ENCODE assay signal across 23 mouse cellular contexts in genomic region chr8:117684504-117684903, GRCm38 (mm10). TPM values are rescaled to one million over a fixed set of nuclear protein-coding genes. Genes with fewer than 3 reads are reported as not detected.
DNase-seq lines count a peak whose midpoint lies in the region; ATAC-seq and TF ChIP-seq lines count a peak whose summit lies in the region.
"Had no signal": no experiment of that assay in that cellular context is flagged by ENCODE, and none has a peak within 500 bp of the region (broad histone marks: within the 10 kb centered on the region; RNA-seq: fewer than 3 reads in every experiment).

No protein-coding gene starts in this region.

- no peaks in the 10 kb centered on the region for H3K36me3 ChIP-seq in hindbrain, postnatal 0 days (ENCODE audit: insufficient read depth, low read length)
- H3K36me3 ChIP-seq in hindbrain, embryonic 12.5 days: no peaks in the 10 kb centered on the region
- no peaks in the 10 kb centered on the region for H3K36me3 ChIP-seq in limb, embryonic 13.5 days
- H3K36me3 ChIP-seq in stomach, postnatal 0 days (ENCODE audit: control insufficient read depth, insufficient read depth, low read length): no peaks in the 10 kb centered on the region
- H3K36me3 ChIP-seq: forebrain, embryonic 12.5 days; heart, embryonic 10.5 days; hindbrain, embryonic 15.5 days; liver, embryonic 12.5 days had no signal

- H3K27me3 ChIP-seq in hindbrain, postnatal 0 days (ENCODE audit: insufficient read depth, low read length): no peaks in the 10 kb centered on the region
- H3K27me3 ChIP-seq in hindbrain, embryonic 12.5 days: no peaks in the 10 kb centered on the region
- no peaks in the 10 kb centered on the region; the same call in 1 of the 2 replicates for H3K27me3 ChIP-seq in limb, embryonic 13.5 days
- no peaks in the 10 kb centered on the region for H3K27me3 ChIP-seq in stomach, postnatal 0 days (ENCODE audit: control insufficient read depth, insufficient read depth, low read length)
- H3K27me3 ChIP-seq: hindbrain, embryonic 15.5 days; liver, embryonic 12.5 days had no signal

- H3K4me3 ChIP-seq in hindbrain, postnatal 0 days (ENCODE audit: low read length): no peak overlapping the region
- no peak overlapping the region for H3K4me3 ChIP-seq in hindbrain, embryonic 12.5 days
- H3K4me3 ChIP-seq in limb, embryonic 13.5 days: no peak overlapping the region
- no peak overlapping the region for H3K4me3 ChIP-seq in stomach, postnatal 0 days (ENCODE audit: low read depth, low read length)
- H3K4me3 ChIP-seq: forebrain, embryonic 12.5 days; heart, embryonic 10.5 days; hindbrain, embryonic 15.5 days; liver, embryonic 12.5 days had no signal

- no peak for TF ChIP-seq EP300 in stomach, postnatal 0 days (optimal IDR thresholded peaks at IDR 0.05)

- no peaks in the 10 kb centered on the region for H3K4me1 ChIP-seq in hindbrain, postnatal 0 days (ENCODE audit: insufficient read depth, low read length)
- no peaks in the 10 kb centered on the region for H3K4me1 ChIP-seq in hindbrain, embryonic 12.5 days
- H3K4me1 ChIP-seq in limb, embryonic 13.5 days: peaks cover 21% of the 10 kb centered on the region
- H3K4me1 ChIP-seq in stomach, postnatal 0 days (replicated peaks; ENCODE audit: control insufficient read depth, insufficient read depth): no peaks in the 10 kb centered on the region
- H3K4me1 ChIP-seq: forebrain, embryonic 12.5 days; heart, embryonic 10.5 days; hindbrain, embryonic 15.5 days; liver, embryonic 12.5 days had no signal

- WGBS in hindbrain, postnatal 0 days: 69% methylated on average over 11 of the region's 11 CpGs
- 71% methylated on average over 11 of the region's 11 CpGs for WGBS in hindbrain, embryonic 12.5 days
- WGBS in limb, embryonic 13.5 days: 9% methylated on average over 11 of the region's 11 CpGs
- WGBS in stomach, postnatal 0 days: 20% methylated on average over 11 of the region's 11 CpGs

- no peak overlapping the region for H3K27ac ChIP-seq in hindbrain, postnatal 0 days
- H3K27ac ChIP-seq in hindbrain, embryonic 12.5 days: no peak overlapping the region
- no peak overlapping the region for H3K27ac ChIP-seq in limb, embryonic 13.5 days
- peak overlapping the region; percentile 56; the same call in 1 of the 2 replicates for H3K27ac ChIP-seq in stomach, postnatal 0 days (replicated peaks)
- H3K27ac ChIP-seq: forebrain, embryonic 12.5 days; heart, embryonic 10.5 days; hindbrain, embryonic 15.5 days; kidney, postnatal 0 days; liver, embryonic 12.5 days; macrophage had no signal

- no peak overlapping the region for H3K9ac ChIP-seq in hindbrain, postnatal 0 days (replicated peaks; ENCODE audit: low read length)
- H3K9ac ChIP-seq in hindbrain, embryonic 12.5 days: no peak overlapping the region
- H3K9ac ChIP-seq in limb, embryonic 13.5 days: no peak overlapping the region
- no peak overlapping the region for H3K9ac ChIP-seq in stomach, postnatal 0 days (ENCODE audit: low read length)
- H3K9ac ChIP-seq: forebrain, embryonic 12.5 days; hindbrain, embryonic 15.5 days; liver, embryonic 12.5 days; lung, embryonic 14.5 days had no signal

- no peak for ATAC-seq in hindbrain, postnatal 0 days
- no peak for ATAC-seq in hindbrain, embryonic 12.5 days (ENCODE audit: low FRiP score)
- peak; percentile 80 for ATAC-seq in limb, embryonic 13.5 days (ENCODE audit: low FRiP score, low read depth)
- no peak for ATAC-seq in stomach, postnatal 0 days (ENCODE audit: low FRiP score, low TSS enrichment)
- ATAC-seq: liver, embryonic 12.5 days had no signal

- DNase-seq in hindbrain, postnatal 0 days (ENCODE audit: low spot score): peak; percentile 26
- peak; percentile 53 for DNase-seq in hindlimb bud, embryonic 11.5 days (ENCODE audit: extremely low spot score, low read depth, low spot score)
- no peak for DNase-seq in stomach, postnatal 0 days (ENCODE audit: low spot score)
- DNase-seq in ovary, postnatal 10 days (ENCODE audit: low spot score): no peak
- DNase-seq in adrenal gland, adult 2 months: no peak
- DNase-seq: adrenal gland, postnatal 10 days; cerebellum, adult 18-20 months; gastrocnemius, postnatal 36 days; heart, postnatal 10 days; layer of hippocampus, adult 9-11 months; lung, embryonic 14.5 days; midbrain, embryonic 14.5 days; retina, postnatal 1 day; thymus, postnatal 25 days had no signal

- H3K4me2 ChIP-seq in hindbrain, postnatal 0 days (ENCODE audit: low read depth, low read length): no peak overlapping the region
- H3K4me2 ChIP-seq in hindbrain, embryonic 12.5 days (replicated peaks): no peak overlapping the region
- H3K4me2 ChIP-seq in limb, embryonic 13.5 days (replicated peaks): peak overlapping the region; percentile 42
- H3K4me2 ChIP-seq in stomach, postnatal 0 days (replicated peaks; ENCODE audit: low read depth): no peak overlapping the region
- H3K4me2 ChIP-seq: forebrain, embryonic 12.5 days; hindbrain, embryonic 15.5 days; liver, embryonic 12.5 days; lung, embryonic 14.5 days had no signal

- no peaks in the 10 kb centered on the region for H3K9me3 ChIP-seq in hindbrain, postnatal 0 days (ENCODE audit: low read length)
- no peaks in the 10 kb centered on the region for H3K9me3 ChIP-seq in hindbrain, embryonic 12.5 days (replicated peaks)
- no peaks in the 10 kb centered on the region for H3K9me3 ChIP-seq in limb, embryonic 13.5 days
- no peaks in the 10 kb centered on the region for H3K9me3 ChIP-seq in stomach, postnatal 0 days (ENCODE audit: control insufficient read depth, low read length)
- H3K9me3 ChIP-seq: forebrain, embryonic 12.5 days; heart, embryonic 10.5 days; hindbrain, embryonic 15.5 days; liver, embryonic 12.5 days had no signal

- no peak for TF ChIP-seq CTCF in hindbrain, postnatal 0 days (IDR thresholded peaks at IDR 0.05; ENCODE audit: low read depth)
- TF ChIP-seq CTCF in stomach, postnatal 0 days (IDR thresholded peaks at IDR 0.05; ENCODE audit: low read depth): 0 out of 2 replicates have a peak, but pooled peaks have one; percentile 4

RNA-seq across cellular contexts. Expression of gene Sdr42e1, which starts 11.0 kb away (rescaled TPM):
- 5.1 and 9.4 TPM in 2 replicates for total RNA-seq in hindbrain, postnatal 0 days (2014; rRNA removed)
- 2.6 and 2.8 TPM in 2 replicates for polyA plus RNA-seq in hindbrain, postnatal 0 days (2015; fragmentation: Nextera tagmentation; extraction: Ambion mirVana)
- 0.93 and 1.2 TPM in 2 replicates for polyA plus RNA-seq in hindbrain, embryonic 12.5 days (2016; fragmentation: Nextera tagmentation; extraction: Ambion mirVana)
- polyA plus RNA-seq in limb, embryonic 13.5 days (2015; fragmentation: Nextera tagmentation; extraction: Ambion mirVana): 1.5 and 1.9 TPM in 2 replicates
- 24.2 and 28.8 TPM in 2 replicates for polyA plus RNA-seq in stomach, postnatal 0 days (2015; fragmentation: Nextera tagmentation; extraction: Ambion mirVana)
- total RNA-seq in adrenal gland, adult 2 months (2021): 1 to 10 TPM; 2.3 to 2.7 TPM
- polyA plus RNA-seq in adrenal gland, adult 2 months (2012; rRNA removed): 1.7 TPM in 2 replicates

RNA-seq across cellular contexts. Expression of gene Hsd17b2, which starts 17.2 kb away (rescaled TPM):
- 2.0 TPM in 1 of 2 replicates, not detected in the other for total RNA-seq in hindbrain, postnatal 0 days (2014; rRNA removed)
- 1.1 TPM in 2 replicates for polyA plus RNA-seq in hindbrain, postnatal 0 days (2015; fragmentation: Nextera tagmentation; extraction: Ambion mirVana)
- not detected in 2 replicates for polyA plus RNA-seq in hindbrain, embryonic 12.5 days (2016; fragmentation: Nextera tagmentation; extraction: Ambion mirVana)
- polyA plus RNA-seq in limb, embryonic 13.5 days (2015; fragmentation: Nextera tagmentation; extraction: Ambion mirVana): 0.19 TPM in 1 of 2 replicates, not detected in the other
- polyA plus RNA-seq in stomach, postnatal 0 days (2015; fragmentation: Nextera tagmentation; extraction: Ambion mirVana): 113 and 124 TPM in 2 replicates
- total RNA-seq in adrenal gland, adult 2 months (2021): 1 to 10 TPM in 1 of 2 experiments, not detected in 1; 1.4 TPM
- 0.12 and 0.38 TPM in 2 replicates for polyA plus RNA-seq in adrenal gland, adult 2 months (2012; rRNA removed)
- total RNA-seq: common myeloid progenitor, adult 5-6 weeks; gastrocnemius, postnatal 36 days; heart, postnatal 10 days had no signal
- polyA plus RNA-seq: forebrain, embryonic 12.5 days; macrophage; midbrain, embryonic 14.5 days had no signal

Comparison
In these comparisons a context has a peak if more than half of its experiments do, and no peak if none do; other contexts are left out.
1. DNase-seq: peak in hindbrain, postnatal 0 days (single experiment) and hindlimb bud, embryonic 11.5 days (single experiment); none in stomach, postnatal 0 days (single experiment), ovary, postnatal 10 days (single experiment) and adrenal gland, adult 2 months (single experiment).
2. RNA of gene Hsd17b2, which starts 17.2 kb away (polyA plus RNA-seq): 113 to 124 TPM in stomach, postnatal 0 days; 1.1 TPM in hindbrain, postnatal 0 days, 0.12 to 0.38 TPM in adrenal gland, adult 2 months, not detected in hindbrain, embryonic 12.5 days and 0.19 TPM in limb, embryonic 13.5 days; every median in the first group is over 10 times any median in the second.